Mouse (Mus musculus) C2C12 (cell line): ENCODE data around the gene Aqp6.

Source experiments
- CEBPB ChIP-seq: IDR thresholded peaks from one replicate; pipeline ENCODE4 v1.6.1; 2011; ENCODE audit warnings: low read depth, mild to moderate bottlenecking, control low read depth, moderate library complexity
- CTCF ChIP-seq: IDR thresholded peaks from one replicate; pipeline ENCODE4 v1.5.1; 2011; ENCODE audit not compliant: control insufficient read depth, insufficient read depth, insufficient read length
- MYOG ChIP-seq: IDR thresholded peaks from one replicate; pipeline ENCODE4 v1.6.1; 2011; ENCODE audit not compliant: control insufficient read depth, insufficient read length; ENCODE audit errors: extremely low read depth

- TF ChIP-seq CTCF = no peak
- no peak for TF ChIP-seq MYOG
- TF ChIP-seq CEBPB = no peak
Measured at GRCm38 (mm10) chr15:99600986-99601822, at the start of gene Aqp6.
